ENCODE assay signal across 8 mouse cellular contexts in genomic region chr1:180407727-180408719, GRCm38 (mm10).
DNase-seq lines count a peak whose midpoint lies in the region; ATAC-seq and TF ChIP-seq lines count a peak whose summit lies in the region.

No protein-coding gene starts in this region.

- intact Hi-C loops in left cerebral cortex, adult 2 months (cut with DNase I), result loop anchor here (1.0 to 5.0 kb wide), 2 partner anchors 140 to 241 kb away; no protein-coding TSS in a partner anchor

- no peak overlapping the region for H3K9ac ChIP-seq in forebrain, embryonic 15.5 days (replicated peaks)
- no peak overlapping the region for H3K9ac ChIP-seq in hindbrain, embryonic 12.5 days
- H3K9ac ChIP-seq in neural tube, embryonic 15.5 days (replicated peaks), result no peak overlapping the region

- H3K36me3 ChIP-seq in forebrain, embryonic 10.5 days (replicated peaks), result no peaks in the 10 kb centered on the region
- no peaks in the 10 kb centered on the region for H3K36me3 ChIP-seq in forebrain, embryonic 15.5 days
- H3K36me3 ChIP-seq in hindbrain, embryonic 12.5 days, result no peaks in the 10 kb centered on the region
- no peaks in the 10 kb centered on the region for H3K36me3 ChIP-seq in neural tube, embryonic 15.5 days

- no peaks in the 10 kb centered on the region for H3K9me3 ChIP-seq in forebrain, embryonic 10.5 days
- H3K9me3 ChIP-seq in forebrain, embryonic 15.5 days, result no peaks in the 10 kb centered on the region
- H3K9me3 ChIP-seq in hindbrain, embryonic 12.5 days (replicated peaks), result no peaks in the 10 kb centered on the region
- H3K9me3 ChIP-seq in neural tube, embryonic 15.5 days (replicated peaks), result no peaks in the 10 kb centered on the region

- peak overlapping the region; percentile 42; the same call in 1 of the 2 replicates for H3K4me3 ChIP-seq in forebrain, embryonic 10.5 days
- H3K4me3 ChIP-seq in forebrain, embryonic 15.5 days, result no peak overlapping the region
- no peak overlapping the region for H3K4me3 ChIP-seq in left cerebral cortex, adult 2 months
- H3K4me3 ChIP-seq in hindbrain, embryonic 12.5 days, result no peak overlapping the region
- H3K4me3 ChIP-seq in neural tube, embryonic 15.5 days (replicated peaks), result no peak overlapping the region

- H3K27me3 ChIP-seq in forebrain, embryonic 10.5 days (ENCODE audit: poor library complexity, severe bottlenecking), result no peaks in the 10 kb centered on the region
- H3K27me3 ChIP-seq in forebrain, embryonic 15.5 days, result no peaks in the 10 kb centered on the region
- H3K27me3 ChIP-seq in hindbrain, embryonic 12.5 days, result no peaks in the 10 kb centered on the region
- H3K27me3 ChIP-seq in neural tube, embryonic 15.5 days (replicated peaks), result no peaks in the 10 kb centered on the region

- H3K4me2 ChIP-seq in forebrain, embryonic 15.5 days (replicated peaks), result no peak overlapping the region
- peak overlapping the region; percentile 45 for H3K4me2 ChIP-seq in hindbrain, embryonic 12.5 days (replicated peaks)
- peak overlapping the region; percentile 42; the same call in 1 of the 2 replicates for H3K4me2 ChIP-seq in neural tube, embryonic 15.5 days

- no peak for TF ChIP-seq CTCF in left cerebral cortex, adult 2 months (IDR thresholded peaks at IDR 0.05)

- ATAC-seq in forebrain, embryonic 15.5 days (replicated peaks), result no peak
- ATAC-seq in hindbrain, embryonic 12.5 days (ENCODE audit: low FRiP score), result no peak
- ATAC-seq in neural tube, embryonic 15.5 days (ENCODE audit: low FRiP score), result peak; percentile 71

- no peak for DNase-seq in forebrain, embryonic 10.5 days (ENCODE audit: extremely low spot score, low spot score)
- DNase-seq in left cerebral cortex, adult 2 months (ENCODE audit: extremely low spot score in 1 of 2, low spot score in 2 of 2), result no peak
- DNase-seq in left cerebral cortex, adult 18-20 months (ENCODE audit: low spot score in 2 of 2), result no peak
- no peak for DNase-seq in thymus, postnatal 25 days
- DNase-seq in frontal cortex, postnatal 25 days (ENCODE audit: low spot score in 2 of 2), result no peak

- H3K4me1 ChIP-seq in forebrain, embryonic 10.5 days, result peaks cover 52% of the 10 kb centered on the region
- peaks cover 7% of the 10 kb centered on the region; the same call in 1 of the 2 replicates for H3K4me1 ChIP-seq in forebrain, embryonic 15.5 days
- peaks cover 18% of the 10 kb centered on the region for H3K4me1 ChIP-seq in hindbrain, embryonic 12.5 days
- H3K4me1 ChIP-seq in neural tube, embryonic 15.5 days, result peaks cover 31% of the 10 kb centered on the region

- peak overlapping the region; percentile 77 for H3K27ac ChIP-seq in forebrain, embryonic 10.5 days
- no peak overlapping the region for H3K27ac ChIP-seq in forebrain, embryonic 15.5 days (replicated peaks)
- peak overlapping the region; percentile 69; the same call in 1 of the 2 replicates for H3K27ac ChIP-seq in left cerebral cortex, adult 2 months
- peak overlapping the region; percentile 4; the same call in 1 of the 2 replicates for H3K27ac ChIP-seq in hindbrain, embryonic 12.5 days
- peak overlapping the region; percentile 52 for H3K27ac ChIP-seq in neural tube, embryonic 15.5 days (replicated peaks)

- WGBS in forebrain, embryonic 10.5 days, result 87% methylated on average over 18 of the region's 18 CpGs
- 77% methylated on average over 18 of the region's 18 CpGs for WGBS in forebrain, embryonic 15.5 days
- 75% methylated on average over 18 of the region's 18 CpGs for WGBS in hindbrain, embryonic 12.5 days
- WGBS in neural tube, embryonic 15.5 days, result 71% methylated on average over 18 of the region's 18 CpGs
